Mouse (Mus musculus) liver, embryonic 14.5 days (tissue): ENCODE data around the gene Nedd9. TPM values are rescaled to one million over a fixed set of nuclear protein-coding genes. Genes with fewer than 3 reads are reported as not detected.

Source experiments
- ATAC-seq: fragments of 200-750 bp; cut with Nextera tagmentation; 2 replicates; pipeline ENCODE4 v1.8.0; 2017; ENCODE audit warnings: moderate number of reproducible peaks, mild to moderate bottlenecking, moderate library complexity; ENCODE audit not compliant: insufficient read depth
- DNase-seq, 3 experiments: peaks; one replicate each; pipeline ENCODE4 v3.0.0-alpha.2; 2012 to 2013; ENCODE audit warnings: low read depth in 3 of 3, low spot score in 3 of 3
- H3K27ac ChIP-seq: fragments of 300-500 bp; sonication (generic); 2 replicates; pipeline ENCODE4 v1.5.1; 2014; ENCODE audit warnings: moderate library complexity, mild to moderate bottlenecking, control low read depth, inconsistent platforms
- H3K27me3 ChIP-seq: fragments of 300-500 bp; sonication (generic); 2 replicates; pipeline ENCODE4 v1.6.1; 2014; ENCODE audit warnings: mild to moderate bottlenecking, low read length, moderate library complexity; ENCODE audit not compliant: control insufficient read depth, insufficient read depth
- H3K36me3 ChIP-seq: fragments of 300-500 bp; sonication (generic); replicated peaks from 2 replicates; pipeline ENCODE4 v1.6.1; 2014; ENCODE audit warnings: low read depth; ENCODE audit not compliant: control insufficient read depth, insufficient read depth
- H3K4me1 ChIP-seq, 2 experiments: fragments of 200-500 bp in 1 of 2; fragments of 300-500 bp in 1 of 2; sonication (generic) in 1 of 2; replicated peaks; 2 replicates each; pipeline ENCODE4 v1.6.1; 2012 to 2014; ENCODE audit warnings: antibody characterized with exemption in 1 of 2, inconsistent platforms in 1 of 2, low read length in 1 of 2; ENCODE audit not compliant: control insufficient read depth in 2 of 2, insufficient read depth in 2 of 2
- H3K4me2 ChIP-seq: fragments of 300-500 bp; sonication (generic); 2 replicates; pipeline ENCODE4 v1.6.1; 2014; ENCODE audit warnings: low read depth, mild to moderate bottlenecking, control low read depth, moderate library complexity
- H3K4me3 ChIP-seq, 2 experiments: fragments of 200-500 bp in 1 of 2; fragments of 300-500 bp in 1 of 2; sonication (generic) in 1 of 2; 2 replicates each; pipeline ENCODE4 v1.5.1; 2012 to 2014; ENCODE audit warnings: low read depth in 2 of 2, low read length in 2 of 2, mild to moderate bottlenecking in 2 of 2, control low read depth in 1 of 2, inconsistent platforms in 1 of 2, moderate library complexity in 1 of 2; ENCODE audit not compliant: insufficient read depth in 1 of 2
- H3K9ac ChIP-seq: fragments of 300-500 bp; sonication (generic); replicated peaks from 2 replicates; pipeline ENCODE4 v1.6.1; 2014; ENCODE audit warnings: mild to moderate bottlenecking, control low read depth, moderate library complexity
- H3K9me3 ChIP-seq: fragments of 300-500 bp; sonication (generic); 2 replicates; pipeline ENCODE4 v1.6.1; 2016; ENCODE audit warnings: low read length, mixed read lengths; ENCODE audit not compliant: control insufficient read depth
- CTCF ChIP-seq: IDR thresholded peaks from 2 replicates; pipeline ENCODE4 v1.5.1; 2016; ENCODE audit warnings: antibody characterized with exemption, low read depth, control low read depth
- EP300 ChIP-seq: IDR thresholded peaks from 2 replicates; pipeline ENCODE4 v1.6.1; 2016; ENCODE audit warnings: antibody characterized with exemption, low read depth
- WGBS: fragments of 180-500 bp; shearing (Covaris S2); extraction: QIAGEN DNeasy Blood & Tissue Kit; methylation state at CpG from one replicate; pipeline ENCODE4 v1.1.7; 2014; ENCODE audit not compliant: insufficient replicate concordance; 5-methylcytosine and 5-hydroxymethylcytosine counted together
- polyA plus RNA-seq, 2 experiments: library from polyadenylated mRNA; depleted of rRNA in 1 of 2; stranded (reverse) in 1 of 2; unstranded in 1 of 2; fragments of >200 nt; fragmentation: Nextera tagmentation in 1 of 2; extraction: Ambion mirVana in 1 of 2; gene quantifications; 2 replicates each; pipeline versions ENCODE4 v1.2.1 to v1.2.3; 2012 to 2014

Nedd9 gene
- polyA plus RNA-seq, 2 experiments, result 1.2 to 2.7 TPM

DNA sequence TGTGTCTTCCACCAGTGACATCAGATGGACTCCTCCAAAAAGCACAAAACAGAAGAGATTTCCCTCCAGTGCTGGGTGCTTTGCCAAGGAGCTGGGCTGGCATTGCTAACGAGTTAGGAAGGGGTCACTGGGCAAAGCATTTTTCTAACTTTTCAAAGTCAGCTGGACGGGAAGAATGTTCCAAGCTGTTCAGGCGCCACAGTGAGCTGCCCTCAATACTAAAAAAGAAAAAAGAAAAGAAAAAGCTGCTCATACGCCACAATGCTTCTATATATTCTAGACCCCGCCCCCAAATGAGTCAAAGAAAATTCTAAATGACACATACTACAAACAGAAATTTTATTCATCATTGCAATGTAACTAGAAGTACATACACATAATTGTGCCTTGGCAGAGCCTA is 148.0 kb downstream of the Nedd9 start:
- Histone ChIP-seq H3K36me3 (no peaks in the 10 kb centered on the region), H3K27me3 (no peaks in the 10 kb centered on the region), H3K4me3 (no peak overlapping the region), H3K9ac (no peak overlapping the region), H3K27ac (no peak overlapping the region), H3K4me2 (no peak overlapping the region), H3K4me1 (peaks cover 0 to 6% of the 10 kb centered on the region in 2 experiments; a peak in 2 of 4 replicates), H3K9me3 (no peaks in the 10 kb centered on the region)
- TF ChIP-seq EP300 (no peak), CTCF (no peak)
- ATAC-seq, result no peak
- 61% methylated on average over 5 of the region's 5 CpGs for WGBS
- no peak for DNase-seq

DNA sequence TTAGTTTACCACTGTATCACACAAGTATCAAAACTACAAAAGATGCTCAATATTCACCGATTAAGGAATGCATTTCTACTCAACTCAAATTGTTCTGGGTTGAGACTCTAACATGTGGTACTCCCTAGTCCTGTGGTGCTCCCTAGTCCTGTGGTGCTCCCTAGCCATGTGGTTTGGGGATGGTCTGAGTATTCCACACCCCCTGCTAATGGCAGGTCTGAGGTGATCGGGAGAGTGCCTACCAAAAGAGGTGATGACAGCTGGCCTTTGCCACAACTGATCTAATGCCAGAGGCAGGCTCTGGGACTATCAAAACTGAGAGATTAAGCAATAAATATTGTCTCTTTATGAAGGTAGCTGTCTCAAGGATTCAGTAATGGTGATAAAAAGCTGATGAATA is 149.8 kb downstream of the Nedd9 start:
- no peaks in the 10 kb centered on the region for H3K9me3 ChIP-seq
- no peak for TF ChIP-seq EP300
- no peak for TF ChIP-seq CTCF
- no peak for ATAC-seq

DNA sequence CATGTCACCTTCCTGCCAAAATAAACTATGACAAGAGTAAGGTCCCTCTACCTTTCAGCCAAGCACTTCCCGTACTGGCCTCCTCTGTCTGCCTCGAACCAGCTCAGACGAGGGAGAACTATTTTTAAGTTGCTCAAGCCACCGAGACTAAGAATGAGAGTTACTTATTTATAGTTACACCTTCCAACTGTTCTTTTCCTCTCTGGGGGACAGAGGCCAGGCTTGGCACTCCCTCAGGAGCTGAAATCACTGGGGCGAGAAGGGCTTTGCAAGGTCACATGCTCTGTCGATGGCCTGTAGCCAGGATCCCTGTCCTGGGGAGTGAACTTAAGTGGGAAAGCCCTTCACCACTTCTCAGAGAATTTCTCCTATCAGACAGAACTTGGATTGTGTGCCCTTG is 150.9 kb downstream of the Nedd9 start:
- ATAC-seq, result no peak
- DNase-seq, result no peak
- no peak overlapping the region for H3K27ac ChIP-seq
- H3K4me3 ChIP-seq, result no peak overlapping the region
- TF ChIP-seq EP300 (no peak), CTCF (no peak)
- H3K27me3 ChIP-seq, result no peaks in the 10 kb centered on the region
- no peaks in the 10 kb centered on the region for H3K9me3 ChIP-seq
- no peak overlapping the region for H3K4me2 ChIP-seq
- WGBS, result 49% methylated on average over 6 of the region's 6 CpGs
- no peaks in the 10 kb centered on the region for H3K4me1 ChIP-seq
- H3K36me3 ChIP-seq, result no peaks in the 10 kb centered on the region
- no peak overlapping the region for H3K9ac ChIP-seq

More for the DNA sequence above, 149.8 kb downstream of the Nedd9 start:
- Histone ChIP-seq H3K36me3 (no peaks in the 10 kb centered on the region), H3K4me2 (no peak overlapping the region), H3K27ac (no peak overlapping the region), H3K9ac (no peak overlapping the region), H3K4me3 (no peak overlapping the region), H3K4me1 (no peaks in the 10 kb centered on the region), H3K27me3 (no peaks in the 10 kb centered on the region)
- DNase-seq, result no peak
- 78% methylated on average over 2 of the region's 2 CpGs for WGBS

DNA sequence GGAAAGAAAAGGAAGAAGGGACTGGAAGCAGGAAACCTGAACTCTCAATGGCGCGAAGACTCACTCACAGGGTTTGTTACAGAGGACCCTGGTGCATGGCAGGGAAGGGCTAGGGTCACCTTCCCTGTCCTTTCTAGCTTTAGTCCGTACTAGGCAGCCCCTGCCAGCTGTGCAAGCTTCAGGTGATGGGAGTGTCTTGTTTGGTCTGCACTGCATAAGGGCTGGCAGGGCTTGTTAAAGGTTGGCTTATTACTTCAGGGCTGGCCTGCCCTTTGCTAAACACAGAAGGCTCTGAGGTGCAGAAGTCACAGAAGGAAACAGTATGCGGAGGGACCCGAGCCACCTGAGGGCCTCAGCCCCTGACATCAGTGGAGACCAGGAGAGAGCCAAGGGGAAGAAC is 151.4 kb downstream of the Nedd9 start:
- H3K4me2 ChIP-seq, result no peak overlapping the region
- H3K4me1 ChIP-seq, result no peaks in the 10 kb centered on the region
- WGBS, result 68% methylated on average over 5 of the region's 5 CpGs
- no peak overlapping the region for H3K27ac ChIP-seq
- TF ChIP-seq EP300 (no peak), CTCF (no peak)
- no peaks in the 10 kb centered on the region for H3K9me3 ChIP-seq
- no peak for DNase-seq
- no peak for ATAC-seq
- no peaks in the 10 kb centered on the region for H3K36me3 ChIP-seq
- H3K4me3 ChIP-seq, result no peak overlapping the region
- no peak overlapping the region for H3K9ac ChIP-seq
- H3K27me3 ChIP-seq, result no peaks in the 10 kb centered on the region

DNA sequence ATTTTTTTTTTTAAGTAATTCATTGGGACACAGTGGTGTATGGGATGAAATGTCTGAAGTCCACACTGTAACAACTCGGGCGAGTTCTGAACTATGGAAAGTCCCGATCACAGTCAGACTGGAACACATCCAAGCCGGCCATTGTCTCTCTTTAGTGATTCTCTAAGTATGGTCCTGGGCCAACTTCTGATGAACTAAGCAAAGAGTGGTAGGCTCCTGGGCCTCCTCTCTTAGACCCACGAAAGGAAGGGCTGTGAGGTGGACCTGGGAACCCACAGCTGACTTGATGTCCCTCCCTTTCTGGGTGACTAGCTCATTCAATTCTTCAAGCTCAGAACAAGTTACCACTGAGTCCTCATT is 152.5 kb downstream of the Nedd9 start:
- WGBS, result 66% methylated on average over 5 of the region's 5 CpGs
- no peak for ATAC-seq
- no peak for DNase-seq
- Histone ChIP-seq H3K4me3 (no peak overlapping the region), H3K9ac (no peak overlapping the region), H3K27me3 (no peaks in the 10 kb centered on the region), H3K9me3 (no peaks in the 10 kb centered on the region), H3K4me2 (no peak overlapping the region), H3K27ac (no peak overlapping the region), H3K36me3 (no peaks in the 10 kb centered on the region), H3K4me1 (no peaks in the 10 kb centered on the region)
- no peak for TF ChIP-seq EP300
- no peak for TF ChIP-seq CTCF
